ENCODE assay signal across 9 mouse cellular contexts in genomic region chr9:20804266-20805158, GRCm38 (mm10). TPM values are rescaled to one million over a fixed set of nuclear protein-coding genes. Genes with fewer than 3 reads are reported as not detected.
DNase-seq lines count a peak whose midpoint lies in the region; ATAC-seq lines count a peak whose summit lies in the region.
"Had no signal": no experiment of that assay in that cellular context is flagged by ENCODE, and none has a peak within 500 bp of the region (broad histone marks: within the 10 kb centered on the region; RNA-seq: fewer than 3 reads in every experiment).

No protein-coding gene starts in this region.

- no peak overlapping the region for H3K27ac ChIP-seq in midbrain, embryonic 11.5 days (ENCODE audit: low read depth, low read length)
- no peak overlapping the region for H3K27ac ChIP-seq in midbrain, embryonic 16.5 days (ENCODE audit: low read length)

- no peaks in the 10 kb centered on the region for H3K4me1 ChIP-seq in midbrain, embryonic 11.5 days (ENCODE audit: control insufficient read depth, insufficient read depth, low read length)
- no peaks in the 10 kb centered on the region for H3K4me1 ChIP-seq in midbrain, embryonic 16.5 days (ENCODE audit: control insufficient read depth, insufficient read depth, low read length)

- H3K36me3 ChIP-seq in midbrain, embryonic 11.5 days (ENCODE audit: control insufficient read depth, insufficient read depth, low read length): no peaks in the 10 kb centered on the region
- no peaks in the 10 kb centered on the region for H3K36me3 ChIP-seq in midbrain, embryonic 16.5 days (ENCODE audit: control insufficient read depth, insufficient read depth, low read length)

- DNase-seq in midbrain, embryonic 11.5 days (ENCODE audit: low spot score, missing footprints): peak; percentile 88
- DNase-seq in R1 (ENCODE audit: low read depth, low spot score) (peak; percentile 53), liver (peak; percentile 75)
- DNase-seq in retina, postnatal 1 day: peak; percentile 68
- DNase-seq in yolk sac, embryonic 10.5 days (ENCODE audit: low spot score): peak; percentile 62

- ATAC-seq in midbrain, embryonic 11.5 days (ENCODE audit: low FRiP score): no peak
- no peak for ATAC-seq in midbrain, embryonic 16.5 days
- peak; percentile 94 for ATAC-seq in common myeloid progenitor, adult 5-6 weeks (replicated peaks; ENCODE audit: low read depth, poor library complexity, severe bottlenecking)
- peak; percentile 77 to 83; a peak in 3 of 4 replicates for ATAC-seq in hematopoietic stem cell, adult 5-6 weeks (replicated peaks in 1 of 2; ENCODE audit: insufficient read depth in 1 of 2, low FRiP score in 2 of 2, low TSS enrichment in 1 of 2, low read depth in 1 of 2, poor library complexity in 2 of 2, severe bottlenecking in 2 of 2)

- 79% methylated on average over 13 of the region's 13 CpGs for WGBS in midbrain, embryonic 11.5 days
- WGBS in midbrain, embryonic 16.5 days: 79% methylated on average over 13 of the region's 13 CpGs

- H3K9me3 ChIP-seq in midbrain, embryonic 11.5 days (ENCODE audit: control insufficient read depth, low read length): peaks cover 3% of the 10 kb centered on the region; the same call in 1 of the 2 replicates
- H3K9me3 ChIP-seq in midbrain, embryonic 16.5 days (replicated peaks; ENCODE audit: control insufficient read depth, low read length, poor library complexity, severe bottlenecking): peaks cover 5% of the 10 kb centered on the region; the same call in 1 of the 2 replicates

- no peak overlapping the region for H3K4me3 ChIP-seq in midbrain, embryonic 11.5 days (ENCODE audit: low read depth, low read length)
- H3K4me3 ChIP-seq in midbrain, embryonic 16.5 days (ENCODE audit: low read depth, low read length): no peak overlapping the region

- no peaks in the 10 kb centered on the region for H3K27me3 ChIP-seq in midbrain, embryonic 11.5 days (ENCODE audit: control insufficient read depth, insufficient read depth, low read length)
- no peaks in the 10 kb centered on the region for H3K27me3 ChIP-seq in midbrain, embryonic 16.5 days (ENCODE audit: control insufficient read depth, insufficient read depth, low read depth, low read length)

- H3K4me2 ChIP-seq in midbrain, embryonic 11.5 days: no peak overlapping the region
- H3K4me2 ChIP-seq in midbrain, embryonic 16.5 days (ENCODE audit: low read length): no peak overlapping the region

- no peak overlapping the region for H3K9ac ChIP-seq in midbrain, embryonic 11.5 days (ENCODE audit: low read length)
- no peak overlapping the region for H3K9ac ChIP-seq in midbrain, embryonic 16.5 days (ENCODE audit: low read depth, low read length)

RNA-seq across cellular contexts. Expression of gene Col5a3, which starts 10.4 kb away (rescaled TPM):
- polyA plus RNA-seq in midbrain, embryonic 11.5 days (2014; fragmentation: Nextera tagmentation; extraction: Ambion mirVana): 0.38 and 0.43 TPM in 2 replicates
- polyA plus RNA-seq in midbrain, embryonic 16.5 days (2015; fragmentation: Nextera tagmentation; extraction: Ambion mirVana): 0.85 and 1.3 TPM in 2 replicates
- 0.27 TPM in 1 of 2 replicates, not detected in the other for total RNA-seq in common myeloid progenitor, adult 5-6 weeks (2017)
- total RNA-seq in hematopoietic stem cell, adult 5-6 weeks (2017): not detected in 2 replicates

RNA-seq across cellular contexts. Expression of gene Rdh8, which starts 13.8 kb away (rescaled TPM):
- not detected in 2 replicates for polyA plus RNA-seq in midbrain, embryonic 11.5 days (2014; fragmentation: Nextera tagmentation; extraction: Ambion mirVana)
- polyA plus RNA-seq in midbrain, embryonic 16.5 days (2015; fragmentation: Nextera tagmentation; extraction: Ambion mirVana): not detected in 2 replicates
- not detected in 2 replicates for total RNA-seq in common myeloid progenitor, adult 5-6 weeks (2017)
- total RNA-seq in hematopoietic stem cell, adult 5-6 weeks (2017): not detected in 2 replicates
- polyA plus RNA-seq: heart, embryonic 14.5 days had no signal

RNA-seq across cellular contexts. Expression of gene Olfm2, which starts 58.4 kb away (rescaled TPM):
- 33.6 and 35.3 TPM in 2 replicates for polyA plus RNA-seq in midbrain, embryonic 11.5 days (2014; fragmentation: Nextera tagmentation; extraction: Ambion mirVana)
- 225 and 251 TPM in 2 replicates for polyA plus RNA-seq in midbrain, embryonic 16.5 days (2015; fragmentation: Nextera tagmentation; extraction: Ambion mirVana)
- not detected in 2 replicates for total RNA-seq in common myeloid progenitor, adult 5-6 weeks (2017)
- not detected in 2 replicates for total RNA-seq in hematopoietic stem cell, adult 5-6 weeks (2017)

Comparison
In these comparisons a context has a peak if more than half of its experiments do, and no peak if none do; other contexts are left out.
1. ATAC-seq: peak in common myeloid progenitor, adult 5-6 weeks (single experiment) and hematopoietic stem cell, adult 5-6 weeks (2 of 2); none in midbrain, embryonic 11.5 days (single experiment) and midbrain, embryonic 16.5 days (single experiment).
2. Peak in every context shown above with its lines, with median percentiles within 50 percentile points of each other: DNase-seq.